Mouse (Mus musculus) lung, postnatal 0 days (tissue): ENCODE measurements around the gene Wdr20.

Experiments used
- CTCF ChIP-seq: IDR thresholded peaks from 2 replicates; pipeline ENCODE4 v1.5.1; 2016; ENCODE audit warnings: antibody characterized with exemption, mild to moderate bottlenecking
- EP300 ChIP-seq: IDR thresholded peaks from 2 replicates; pipeline ENCODE4 v1.6.1; 2016; ENCODE audit warnings: antibody characterized with exemption, mild to moderate bottlenecking, control low read depth

DNA sequence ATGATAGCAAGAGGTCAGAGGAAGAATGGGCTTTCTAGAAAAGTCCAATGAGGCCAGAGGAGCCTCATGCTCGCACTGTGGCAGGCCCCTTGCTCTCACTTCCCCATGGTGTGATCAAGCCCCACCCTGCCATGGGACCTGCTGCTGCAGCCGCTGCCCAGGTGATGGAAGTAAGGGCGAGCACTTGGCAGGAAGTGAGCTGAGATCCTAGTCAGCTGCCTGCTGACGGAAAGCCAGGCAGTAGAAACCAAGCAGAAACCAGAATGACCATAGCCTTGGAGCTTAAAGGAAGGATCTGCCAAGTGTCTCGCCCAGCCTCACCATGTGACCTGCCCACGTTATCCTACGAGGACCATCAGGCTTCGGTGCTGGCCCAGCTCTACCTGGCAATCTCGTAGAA lies 75.4 kb downstream of the Wdr20 start:
- no peak for TF ChIP-seq CTCF
- TF ChIP-seq EP300, result no peak
